Mouse (Mus musculus) heart, adult 2 months (tissue): ENCODE measurements around the gene Usp39.

ENCODE experiments used
- CTCF ChIP-seq: fragments of 200-600 bp; IDR thresholded peaks from 2 replicates; pipeline ENCODE4 v1.8.1; 2022; ENCODE audit warnings: antibody characterized with exemption, mild to moderate bottlenecking, moderate library complexity
- EP300 ChIP-seq: fragments of 200-500 bp; IDR thresholded peaks from 2 replicates; pipeline ENCODE4 v1.6.1; 2011; ENCODE audit warnings: low read depth, low read length, control low read depth; ENCODE audit not compliant: insufficient read depth
- POLR2A ChIP-seq: fragments of 200-500 bp; IDR thresholded peaks from 2 replicates; pipeline ENCODE4 v1.6.1; 2011; ENCODE audit warnings: mild to moderate bottlenecking, low read depth, low read length, control low read depth; ENCODE audit not compliant: insufficient read depth

DNA sequence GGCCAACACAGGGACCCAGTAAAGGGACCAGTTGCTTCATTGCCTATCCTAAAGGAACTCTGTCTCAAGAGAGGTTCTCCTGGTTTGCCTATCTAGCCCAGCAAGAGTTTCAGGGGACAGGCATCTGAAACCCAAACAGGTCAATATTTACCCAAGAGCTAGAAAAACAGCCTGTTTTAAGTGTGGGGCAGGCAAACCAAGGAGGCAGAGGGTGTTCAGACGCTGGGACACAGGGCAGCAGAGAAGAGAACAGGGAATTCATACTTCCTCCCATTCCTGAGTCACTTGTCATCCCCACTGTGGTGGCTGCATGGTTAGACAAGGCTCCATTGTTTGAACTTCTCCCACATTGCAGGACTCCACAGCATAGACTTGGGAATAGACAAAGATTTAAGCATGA lies 26.6 kb upstream of the Usp39 start:
- TF ChIP-seq POLR2A (no peak), CTCF (no peak), EP300 (no peak)
